Mouse (Mus musculus): ENCODE measurements at regions not wholly inside any gene's neighbourhood (a gene's known extent, or its start where the extent isn't known, plus 50 kb on each side); places are given as distances from the start of the nearest gene placed in this dataset.
A peak's percentile ranks its signal among the peaks of the same experiment; 100 is the strongest.

GRCm38 (mm10) chr14:111149653-111150052 is 394.7 kb upstream of the Slitrk6 start:
- no peak overlapping the region for H3K27ac ChIP-seq (ENCODE audit: low read depth, low read length)
- peak; percentile 49 for DNase-seq (ENCODE audit: low spot score)
- no peak overlapping the region for H3K4me2 ChIP-seq (replicated peaks; ENCODE audit: low read depth, low read length)
- no peaks in the 10 kb centered on the region for H3K9me3 ChIP-seq (ENCODE audit: control insufficient read depth, low read length)
- no peak overlapping the region for H3K9ac ChIP-seq (ENCODE audit: low read depth, low read length)
- H3K36me3 ChIP-seq (ENCODE audit: control insufficient read depth, insufficient read depth, low read length): no peaks in the 10 kb centered on the region
- ATAC-seq (ENCODE audit: low FRiP score): no peak
- no peak overlapping the region for H3K4me3 ChIP-seq (ENCODE audit: low read depth, low read length)
- no peaks in the 10 kb centered on the region for H3K27me3 ChIP-seq (ENCODE audit: control insufficient read depth, insufficient read depth, low read length)
- no peaks in the 10 kb centered on the region for H3K4me1 ChIP-seq (replicated peaks; ENCODE audit: control insufficient read depth, insufficient read depth, low read length)
- 65% methylated on average over 2 of the region's 2 CpGs for WGBS

GRCm38 (mm10) chr14:111116600-111116999 is 361.7 kb upstream of the Slitrk6 start:
- 76% methylated on average over 1 of the region's 1 CpGs for WGBS
- no peak overlapping the region for H3K4me2 ChIP-seq (replicated peaks; ENCODE audit: low read depth, low read length)
- ATAC-seq (ENCODE audit: low FRiP score): no peak
- H3K4me3 ChIP-seq (ENCODE audit: low read depth, low read length): no peak overlapping the region
- no peaks in the 10 kb centered on the region for H3K9me3 ChIP-seq (ENCODE audit: control insufficient read depth, low read length)
- H3K4me1 ChIP-seq (replicated peaks; ENCODE audit: control insufficient read depth, insufficient read depth, low read length): no peaks in the 10 kb centered on the region
- H3K9ac ChIP-seq (ENCODE audit: low read depth, low read length): no peak overlapping the region
- H3K36me3 ChIP-seq (ENCODE audit: control insufficient read depth, insufficient read depth, low read length): no peaks in the 10 kb centered on the region
- H3K27ac ChIP-seq (ENCODE audit: low read depth, low read length): no peak overlapping the region
- H3K27me3 ChIP-seq (ENCODE audit: control insufficient read depth, insufficient read depth, low read length): no peaks in the 10 kb centered on the region
- DNase-seq (ENCODE audit: low spot score): no peak

GRCm38 (mm10) chr14:111103579-111103978 is 348.6 kb upstream of the Slitrk6 start:
- Histone ChIP-seq H3K27ac (ENCODE audit: low read depth, low read length) (no peak overlapping the region), H3K9me3 (ENCODE audit: control insufficient read depth, low read length) (no peaks in the 10 kb centered on the region), H3K4me2 (replicated peaks; ENCODE audit: low read depth, low read length) (no peak overlapping the region), H3K36me3 (ENCODE audit: control insufficient read depth, insufficient read depth, low read length) (no peaks in the 10 kb centered on the region), H3K27me3 (ENCODE audit: control insufficient read depth, insufficient read depth, low read length) (no peaks in the 10 kb centered on the region), H3K4me3 (ENCODE audit: low read depth, low read length) (no peak overlapping the region), H3K9ac (ENCODE audit: low read depth, low read length) (no peak overlapping the region), H3K4me1 (replicated peaks; ENCODE audit: control insufficient read depth, insufficient read depth, low read length) (no peaks in the 10 kb centered on the region)
- DNase-seq (ENCODE audit: low spot score) (no peak), ATAC-seq (ENCODE audit: low FRiP score) (no peak)

- H3K9ac ChIP-seq (ENCODE audit: low read depth, low read length): no peak overlapping the region
- no peaks in the 10 kb centered on the region for H3K36me3 ChIP-seq (ENCODE audit: control insufficient read depth, insufficient read depth, low read length)
- DNase-seq (ENCODE audit: low spot score): no peak
- WGBS: 97% methylated on average over 1 of the region's 1 CpGs
- H3K4me2 ChIP-seq (replicated peaks; ENCODE audit: low read depth, low read length): no peak overlapping the region
- H3K4me3 ChIP-seq (ENCODE audit: low read depth, low read length): no peak overlapping the region
- no peak overlapping the region for H3K27ac ChIP-seq (ENCODE audit: low read depth, low read length)
- no peaks in the 10 kb centered on the region for H3K9me3 ChIP-seq (ENCODE audit: control insufficient read depth, low read length)
- H3K4me1 ChIP-seq (replicated peaks; ENCODE audit: control insufficient read depth, insufficient read depth, low read length): no peaks in the 10 kb centered on the region
- H3K27me3 ChIP-seq (ENCODE audit: control insufficient read depth, insufficient read depth, low read length): no peaks in the 10 kb centered on the region
- ATAC-seq (ENCODE audit: low FRiP score): no peak
Observed at GRCm38 (mm10) chr14:111100257-111100656, 345.3 kb upstream of the Slitrk6 start.

GRCm38 (mm10) chr14:111096229-111096628 is 341.3 kb upstream of the Slitrk6 start:
- Histone ChIP-seq H3K4me3 (ENCODE audit: low read depth, low read length) (no peak overlapping the region), H3K4me1 (replicated peaks; ENCODE audit: control insufficient read depth, insufficient read depth, low read length) (no peaks in the 10 kb centered on the region), H3K9ac (ENCODE audit: low read depth, low read length) (no peak overlapping the region), H3K36me3 (ENCODE audit: control insufficient read depth, insufficient read depth, low read length) (no peaks in the 10 kb centered on the region), H3K9me3 (ENCODE audit: control insufficient read depth, low read length) (no peaks in the 10 kb centered on the region), H3K27me3 (ENCODE audit: control insufficient read depth, insufficient read depth, low read length) (no peaks in the 10 kb centered on the region), H3K27ac (ENCODE audit: low read depth, low read length) (no peak overlapping the region), H3K4me2 (replicated peaks; ENCODE audit: low read depth, low read length) (no peak overlapping the region)
- DNase-seq (ENCODE audit: low spot score): no peak
- 90% methylated on average over 5 of the region's 5 CpGs for WGBS
- ATAC-seq (ENCODE audit: low FRiP score): no peak

- Histone ChIP-seq H3K4me1 (replicated peaks; ENCODE audit: control insufficient read depth, insufficient read depth, low read length) (no peaks in the 10 kb centered on the region), H3K27ac (ENCODE audit: low read depth, low read length) (no peak overlapping the region), H3K9me3 (ENCODE audit: control insufficient read depth, low read length) (no peaks in the 10 kb centered on the region), H3K9ac (ENCODE audit: low read depth, low read length) (no peak overlapping the region), H3K36me3 (ENCODE audit: control insufficient read depth, insufficient read depth, low read length) (no peaks in the 10 kb centered on the region), H3K27me3 (ENCODE audit: control insufficient read depth, insufficient read depth, low read length) (no peaks in the 10 kb centered on the region), H3K4me2 (replicated peaks; ENCODE audit: low read depth, low read length) (no peak overlapping the region), H3K4me3 (ENCODE audit: low read depth, low read length) (no peak overlapping the region)
- no peak for DNase-seq (ENCODE audit: low spot score)
- 85% methylated on average over 5 of the region's 5 CpGs for WGBS
- no peak for ATAC-seq (ENCODE audit: low FRiP score)
Observed at GRCm38 (mm10) chr14:111074517-111074916, 319.6 kb upstream of the Slitrk6 start.

- no peak overlapping the region for H3K4me3 ChIP-seq (ENCODE audit: low read depth, low read length)
- ATAC-seq (ENCODE audit: low FRiP score) (no peak), DNase-seq (ENCODE audit: low spot score) (no peak)
- no peaks in the 10 kb centered on the region for H3K9me3 ChIP-seq (ENCODE audit: control insufficient read depth, low read length)
- WGBS: 81% methylated on average over 4 of the region's 4 CpGs
- H3K4me2 ChIP-seq (replicated peaks; ENCODE audit: low read depth, low read length): no peak overlapping the region
- no peaks in the 10 kb centered on the region for H3K36me3 ChIP-seq (ENCODE audit: control insufficient read depth, insufficient read depth, low read length)
- H3K9ac ChIP-seq (ENCODE audit: low read depth, low read length): no peak overlapping the region
- H3K27ac ChIP-seq (ENCODE audit: low read depth, low read length): no peak overlapping the region
- no peaks in the 10 kb centered on the region for H3K4me1 ChIP-seq (replicated peaks; ENCODE audit: control insufficient read depth, insufficient read depth, low read length)
- H3K27me3 ChIP-seq (ENCODE audit: control insufficient read depth, insufficient read depth, low read length): no peaks in the 10 kb centered on the region
Observed at GRCm38 (mm10) chr14:111073529-111073928, 318.6 kb upstream of the Slitrk6 start.
